Mouse (Mus musculus) ES-Bruce4 (cell line): ENCODE measurements at regions not wholly inside any gene's neighbourhood (a gene's known extent, or its start where the extent isn't known, plus 50 kb on each side); places are given as distances from the start of the nearest gene placed in this dataset.

Experiments
- H3K27ac ChIP-seq: 2 replicates; pipeline ENCODE4 v1.5.1; 2012; ENCODE audit warnings: low read length, inconsistent platforms; ENCODE audit not compliant: insufficient read depth
- H3K27me3 ChIP-seq: 2 replicates; pipeline ENCODE4 v1.6.1; 2012; ENCODE audit warnings: mild to moderate bottlenecking, low read length, inconsistent platforms; ENCODE audit not compliant: control insufficient read depth, poor library complexity, insufficient read depth, severe bottlenecking
- H3K36me3 ChIP-seq: 2 replicates; pipeline ENCODE4 v1.6.1; 2012; ENCODE audit warnings: inconsistent platforms, mild to moderate bottlenecking, low read length, moderate library complexity; ENCODE audit not compliant: control insufficient read depth, poor library complexity, insufficient read depth, severe bottlenecking
- H3K4me1 ChIP-seq: one replicate; pipeline ENCODE4 v1.8.1; 2011; ENCODE audit warnings: low read length; ENCODE audit not compliant: control insufficient read depth, insufficient read depth
- H3K4me3 ChIP-seq: 2 replicates; pipeline ENCODE4 v1.5.1; 2011; ENCODE audit warnings: low read depth, mild to moderate bottlenecking, low read length
- H3K9ac ChIP-seq: 2 replicates; pipeline ENCODE4 v1.6.1; 2012; ENCODE audit warnings: low read depth, mild to moderate bottlenecking, inconsistent platforms; ENCODE audit not compliant: poor library complexity, severe bottlenecking
- H3K9me3 ChIP-seq: replicated peaks from 2 replicates; pipeline ENCODE4 v1.6.1; 2012; ENCODE audit warnings: mild to moderate bottlenecking, low read length, inconsistent platforms; ENCODE audit not compliant: control insufficient read depth, poor library complexity, insufficient read depth, severe bottlenecking
- CTCF ChIP-seq: IDR thresholded peaks from one replicate; pipeline ENCODE4 v1.8.1; 2011; ENCODE audit warnings: low read depth, low read length
- EP300 ChIP-seq: IDR thresholded peaks from 2 replicates; pipeline ENCODE4 v1.6.1; 2011; ENCODE audit warnings: low read depth, low read length; ENCODE audit not compliant: insufficient read depth
- POLR2A ChIP-seq: IDR thresholded peaks from one replicate; pipeline ENCODE4 v1.8.1; 2011; ENCODE audit warnings: low read length; ENCODE audit not compliant: insufficient read depth

- Histone ChIP-seq H3K9ac (no peak overlapping the region), H3K27ac (no peak overlapping the region), H3K4me1 (no peaks in the 10 kb centered on the region), H3K9me3 (no peaks in the 10 kb centered on the region), H3K4me3 (no peak overlapping the region), H3K27me3 (no peaks in the 10 kb centered on the region), H3K36me3 (no peaks in the 10 kb centered on the region)
- TF ChIP-seq POLR2A (no peak), CTCF (no peak), EP300 (no peak)
These were observed 164.8 kb upstream of the Stac start for GRCm38 (mm10) chr9:111854976-111855375.

- Histone ChIP-seq H3K9me3 (no peaks in the 10 kb centered on the region), H3K27me3 (no peaks in the 10 kb centered on the region), H3K9ac (no peak overlapping the region), H3K4me1 (no peaks in the 10 kb centered on the region), H3K4me3 (no peak overlapping the region), H3K36me3 (no peaks in the 10 kb centered on the region), H3K27ac (no peak overlapping the region)
- TF ChIP-seq EP300 (no peak), POLR2A (no peak), CTCF (no peak)
These were observed 156.2 kb upstream of the Stac start for GRCm38 (mm10) chr9:111846366-111846765.

DNA sequence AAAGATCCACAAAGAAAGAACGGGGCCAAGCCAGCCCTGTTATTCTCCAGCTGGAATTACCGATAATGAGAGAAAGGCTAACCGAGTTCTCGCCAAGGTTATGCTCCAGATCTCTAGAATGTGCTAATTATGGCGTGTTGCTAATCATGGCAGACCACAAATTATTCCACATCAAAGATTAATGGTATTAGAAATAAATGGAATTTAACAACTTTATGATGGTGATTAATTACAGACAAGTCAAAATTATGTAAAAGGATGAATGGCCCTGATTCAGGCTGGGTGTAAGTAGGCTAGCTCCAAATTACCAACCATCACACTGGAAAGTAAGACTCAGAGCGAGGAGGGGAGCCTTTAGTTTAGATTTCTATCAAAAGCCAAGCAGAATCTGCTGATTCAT lies 151.0 kb upstream of the Stac start:
- TF ChIP-seq POLR2A (no peak), CTCF (no peak), EP300 (no peak)
- H3K27ac ChIP-seq, result no peak overlapping the region
- no peak overlapping the region for H3K4me3 ChIP-seq
- H3K9me3 ChIP-seq, result no peaks in the 10 kb centered on the region
- H3K36me3 ChIP-seq, result no peaks in the 10 kb centered on the region
- no peaks in the 10 kb centered on the region for H3K4me1 ChIP-seq
- H3K27me3 ChIP-seq, result no peaks in the 10 kb centered on the region
- H3K9ac ChIP-seq, result no peak overlapping the region

DNA sequence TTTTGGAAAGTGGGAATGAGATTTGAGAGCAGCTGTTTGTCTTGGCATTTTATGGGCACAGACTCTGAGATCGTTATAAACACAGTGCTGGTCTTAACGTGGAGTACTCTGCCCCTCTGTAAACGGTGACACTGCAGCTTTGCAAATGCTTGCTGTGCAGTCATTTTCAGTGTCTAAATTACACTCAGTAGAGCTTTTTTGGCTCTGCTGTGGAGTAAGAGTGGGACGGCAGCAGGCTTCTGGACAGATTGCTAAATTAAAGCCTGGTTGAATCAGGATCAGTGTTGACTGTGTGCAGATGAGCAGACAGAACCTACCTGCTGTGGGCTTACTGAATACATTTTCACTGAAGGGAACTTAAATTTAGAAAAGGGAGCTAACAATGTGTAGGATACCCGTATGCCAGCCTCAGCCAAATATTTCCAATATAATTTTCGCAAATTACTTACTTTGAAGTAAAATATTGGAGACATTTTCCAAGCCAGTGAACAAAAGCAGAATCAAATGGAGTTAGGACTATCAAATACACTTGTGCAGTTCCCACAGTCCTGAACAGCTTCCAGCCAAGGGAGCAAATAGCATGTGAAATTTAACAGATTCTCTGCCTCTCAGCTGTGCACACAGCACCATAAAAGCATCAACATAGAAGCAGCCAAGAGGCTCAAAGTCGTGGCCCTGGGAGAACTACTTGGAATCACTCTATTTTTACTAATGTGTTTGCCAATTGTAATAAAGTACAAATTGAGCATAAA lies 148.1 kb upstream of the Stac start:
- no peaks in the 10 kb centered on the region for H3K27me3 ChIP-seq
- H3K4me1 ChIP-seq, result no peaks in the 10 kb centered on the region
- no peak overlapping the region for H3K27ac ChIP-seq
- TF ChIP-seq CTCF (no peak), EP300 (no peak), POLR2A (no peak)
- no peak overlapping the region for H3K4me3 ChIP-seq
- H3K9me3 ChIP-seq, result no peaks in the 10 kb centered on the region
- no peaks in the 10 kb centered on the region for H3K36me3 ChIP-seq
- H3K9ac ChIP-seq, result no peak overlapping the region

- Histone ChIP-seq H3K27me3 (no peaks in the 10 kb centered on the region), H3K36me3 (no peaks in the 10 kb centered on the region), H3K9ac (no peak overlapping the region), H3K4me1 (no peaks in the 10 kb centered on the region), H3K27ac (no peak overlapping the region), H3K9me3 (no peaks in the 10 kb centered on the region), H3K4me3 (no peak overlapping the region)
- TF ChIP-seq CTCF (no peak), EP300 (no peak), POLR2A (no peak)
These were observed 131.9 kb upstream of the Stac start for GRCm38 (mm10) chr9:111822094-111822493.

DNA sequence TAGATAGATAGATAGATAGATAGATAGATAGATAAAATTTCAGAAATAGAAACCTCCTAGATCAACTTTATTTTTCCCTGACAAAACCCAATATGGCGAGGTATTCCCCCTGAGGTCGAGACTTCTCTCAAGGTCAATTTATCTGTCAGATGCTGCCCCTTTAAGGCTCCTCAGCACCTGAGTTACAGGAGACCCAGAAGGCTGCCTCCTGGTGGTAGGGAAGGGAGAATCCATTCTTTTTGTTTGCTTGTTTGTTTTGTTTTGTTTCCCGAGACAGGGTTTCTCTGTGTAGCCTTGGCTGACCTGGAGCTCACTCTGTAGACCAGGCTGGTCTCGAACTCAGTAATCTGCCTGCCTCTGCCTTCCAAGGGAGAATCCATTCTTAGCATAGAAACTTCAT lies 127.3 kb upstream of the Stac start:
- Histone ChIP-seq H3K4me3 (no peak overlapping the region), H3K27ac (no peak overlapping the region), H3K9me3 (no peaks in the 10 kb centered on the region), H3K4me1 (no peaks in the 10 kb centered on the region), H3K9ac (no peak overlapping the region), H3K27me3 (no peaks in the 10 kb centered on the region), H3K36me3 (no peaks in the 10 kb centered on the region)
- TF ChIP-seq POLR2A (no peak), CTCF (no peak), EP300 (no peak)
